Mouse (Mus musculus): ENCODE measurements around the gene Nptxr. TPM values are rescaled to one million over a fixed set of nuclear protein-coding genes. Genes with fewer than 3 reads are reported as not detected.
A peak's percentile ranks its signal among the peaks of the same experiment; 100 is the strongest.

The Nptxr gene
- 8.4 and 9.0 TPM in 2 replicates for polyA plus RNA-seq (2015; fragmentation: Nextera tagmentation; extraction: Ambion mirVana)

- WGBS: under 1% methylated on average over 71 of the region's 91 CpGs
These were observed at the start of gene Nptxr for GRCm38 (mm10) chr15:79804352-79805071. Gene Nptxr, minus strand, starts transcription at chr15:79804766.

GRCm38 (mm10) chr15:79850143-79850542 is 45.6 kb upstream of the Nptxr start:
- ATAC-seq (ENCODE audit: insufficient number of reproducible peaks, low FRiP score, low TSS enrichment, low read depth): no peak
- H3K36me3 ChIP-seq: no peaks in the 10 kb centered on the region
- 91% methylated on average over 2 of the region's 2 CpGs for WGBS
- H3K27me3 ChIP-seq: no peaks in the 10 kb centered on the region
- no peak overlapping the region for H3K4me2 ChIP-seq (replicated peaks)
- H3K4me1 ChIP-seq: peaks cover 17% of the 10 kb centered on the region
- no peaks in the 10 kb centered on the region for H3K9me3 ChIP-seq (replicated peaks)
- no peak overlapping the region for H3K9ac ChIP-seq
- H3K4me3 ChIP-seq (replicated peaks): no peak overlapping the region
- H3K27ac ChIP-seq (replicated peaks): no peak overlapping the region

More at GRCm38 (mm10) chr15:79804352-79805071, at the start of gene Nptxr:
- Histone ChIP-seq H3K9ac (peak within 1 kb of the TSS; percentile 65), H3K27me3 (peaks cover 79% of the 10 kb centered on the region), H3K4me2 (replicated peaks) (peak within 1 kb of the TSS; percentile 91), H3K27ac (replicated peaks) (no peak within 1 kb of the TSS), H3K9me3 (replicated peaks) (no peaks in the 10 kb centered on the region), H3K4me1 (peaks cover 18% of the 10 kb centered on the region), H3K4me3 (replicated peaks) (peak within 1 kb of the TSS; percentile 66), H3K36me3 (no peaks in the 10 kb centered on the region)
- peak; percentile 82 for ATAC-seq (ENCODE audit: insufficient number of reproducible peaks, low FRiP score, low TSS enrichment, low read depth)

- no peaks in the 10 kb centered on the region for H3K36me3 ChIP-seq
- H3K9me3 ChIP-seq (replicated peaks): no peaks in the 10 kb centered on the region
- H3K4me2 ChIP-seq (replicated peaks): no peak overlapping the region
- peak overlapping the region; percentile 35 for H3K27ac ChIP-seq (replicated peaks)
- no peaks in the 10 kb centered on the region for H3K27me3 ChIP-seq
- no peak overlapping the region for H3K9ac ChIP-seq
- 20% methylated on average over 5 of the region's 5 CpGs for WGBS
- H3K4me3 ChIP-seq (replicated peaks): no peak overlapping the region
- H3K4me1 ChIP-seq: peaks cover 17% of the 10 kb centered on the region
- peak; percentile 82; the same call in 1 of the 2 replicates for ATAC-seq (ENCODE audit: insufficient number of reproducible peaks, low FRiP score, low TSS enrichment, low read depth)
These were observed 42.5 kb upstream of the Nptxr start for GRCm38 (mm10) chr15:79847100-79847499.

DNA sequence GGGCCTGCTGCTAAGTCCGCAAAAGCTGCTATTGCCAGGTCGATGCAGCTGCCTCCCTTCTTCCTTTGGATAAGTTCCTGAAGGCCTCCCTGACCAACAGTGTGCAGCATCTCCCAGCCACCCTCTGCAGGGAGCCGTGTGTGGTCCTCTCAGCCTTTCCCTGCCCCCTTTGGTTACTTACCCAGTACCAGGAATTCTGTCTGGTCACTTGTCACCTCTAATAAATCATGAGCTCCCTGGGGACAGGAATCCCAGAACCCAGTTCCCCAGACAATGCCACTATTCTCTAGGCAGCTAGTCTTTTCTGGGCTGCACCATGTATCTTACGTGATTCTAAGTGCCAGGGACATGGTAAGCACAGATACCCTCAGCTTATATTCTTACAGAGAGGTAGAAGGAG is 41.4 kb upstream of the Nptxr start:
- Histone ChIP-seq H3K4me3 (replicated peaks) (no peak overlapping the region), H3K9ac (no peak overlapping the region), H3K27me3 (no peaks in the 10 kb centered on the region), H3K27ac (replicated peaks) (no peak overlapping the region), H3K4me2 (replicated peaks) (no peak overlapping the region), H3K4me1 (peaks cover 17% of the 10 kb centered on the region), H3K9me3 (replicated peaks) (no peaks in the 10 kb centered on the region), H3K36me3 (no peaks in the 10 kb centered on the region)
- ATAC-seq (ENCODE audit: insufficient number of reproducible peaks, low FRiP score, low TSS enrichment, low read depth): no peak
- 67% methylated on average over 4 of the region's 4 CpGs for WGBS

GRCm38 (mm10) chr15:79842985-79843384 is 38.4 kb upstream of the Nptxr start:
- Histone ChIP-seq H3K27ac (replicated peaks) (no peak overlapping the region), H3K9ac (no peak overlapping the region), H3K27me3 (no peaks in the 10 kb centered on the region), H3K4me3 (replicated peaks) (no peak overlapping the region), H3K36me3 (no peaks in the 10 kb centered on the region), H3K4me2 (replicated peaks) (no peak overlapping the region), H3K9me3 (replicated peaks) (no peaks in the 10 kb centered on the region), H3K4me1 (peaks cover 15% of the 10 kb centered on the region)
- no peak for ATAC-seq (ENCODE audit: insufficient number of reproducible peaks, low FRiP score, low TSS enrichment, low read depth)
- 93% methylated on average over 3 of the region's 3 CpGs for WGBS

DNA sequence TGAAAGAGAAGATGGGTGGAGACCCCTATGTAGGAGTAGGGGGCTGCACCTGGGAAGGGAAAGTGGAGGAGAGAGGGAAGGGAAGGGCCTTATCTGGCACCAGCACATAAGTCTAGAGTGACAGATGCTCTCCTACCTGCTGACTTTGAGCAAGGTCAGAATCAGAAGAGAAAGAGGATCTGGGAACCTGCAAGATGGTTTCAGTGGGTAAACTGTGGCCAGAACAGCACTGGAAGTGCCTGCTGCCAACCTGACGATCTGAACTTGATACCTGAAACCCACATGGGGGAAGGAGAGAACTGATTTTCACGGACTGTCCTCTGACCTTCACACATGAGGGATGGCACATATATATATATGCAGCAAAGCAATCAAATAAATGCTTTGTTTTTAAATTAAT is 35.7 kb upstream of the Nptxr start:
- H3K27me3 ChIP-seq: no peaks in the 10 kb centered on the region
- H3K4me1 ChIP-seq: no peaks in the 10 kb centered on the region; the same call in 1 of the 2 replicates
- H3K4me2 ChIP-seq (replicated peaks): no peak overlapping the region
- no peaks in the 10 kb centered on the region for H3K36me3 ChIP-seq
- H3K27ac ChIP-seq (replicated peaks): no peak overlapping the region
- no peak overlapping the region for H3K9ac ChIP-seq
- WGBS: 46% methylated on average over 2 of the region's 2 CpGs
- ATAC-seq (ENCODE audit: insufficient number of reproducible peaks, low FRiP score, low TSS enrichment, low read depth): no peak
- H3K9me3 ChIP-seq (replicated peaks): no peaks in the 10 kb centered on the region
- no peak overlapping the region for H3K4me3 ChIP-seq (replicated peaks)

- no peak overlapping the region for H3K9ac ChIP-seq
- H3K27me3 ChIP-seq: no peaks in the 10 kb centered on the region
- H3K4me3 ChIP-seq (replicated peaks): peak overlapping the region; percentile 78
- 0 out of 2 replicates have a peak, but pooled peaks cover 6% of the 10 kb centered on the region for H3K36me3 ChIP-seq
- WGBS: 38% methylated on average over 9 of the region's 9 CpGs
- peaks cover 36% of the 10 kb centered on the region for H3K4me1 ChIP-seq
- no peaks in the 10 kb centered on the region for H3K9me3 ChIP-seq (replicated peaks)
- no peak for ATAC-seq (ENCODE audit: insufficient number of reproducible peaks, low FRiP score, low TSS enrichment, low read depth)
- peak overlapping the region; percentile 80 for H3K4me2 ChIP-seq (replicated peaks)
- peak overlapping the region; percentile 98 for H3K27ac ChIP-seq (replicated peaks)
These were observed 30.3 kb upstream of the Nptxr start for GRCm38 (mm10) chr15:79834881-79835260.

- ATAC-seq (ENCODE audit: insufficient number of reproducible peaks, low FRiP score, low TSS enrichment, low read depth): peak; percentile 90
- H3K4me2 ChIP-seq (replicated peaks): peak within 1 kb of the TSS; percentile 80
- peak within 1 kb of the TSS; percentile 98 for H3K27ac ChIP-seq (replicated peaks)
- H3K27me3 ChIP-seq: no peaks in the 10 kb centered on the region
- H3K9ac ChIP-seq: peak within 1 kb of the TSS; percentile 83
- H3K36me3 ChIP-seq: 0 out of 2 replicates have a peak, but pooled peaks cover 7% of the 10 kb centered on the region
- under 1% methylated on average over 50 of the region's 58 CpGs for WGBS
- peak within 1 kb of the TSS; percentile 78 for H3K4me3 ChIP-seq (replicated peaks)
- no peaks in the 10 kb centered on the region for H3K9me3 ChIP-seq (replicated peaks)
- H3K4me1 ChIP-seq: peaks cover 42% of the 10 kb centered on the region
These were observed 29.7 kb upstream of the Nptxr start, which contains the start of the genes Npcd and Cbx6 for GRCm38 (mm10) chr15:79834130-79834880. Gene Npcd, minus strand, starts transcription at chr15:79834237. Gene Cbx6, minus strand, starts transcription at chr15:79834688.

GRCm38 (mm10) chr15:79833251-79834050 is 28.9 kb upstream of the Nptxr start:
- Histone ChIP-seq H3K4me2 (replicated peaks) (peak overlapping the region; percentile 80), H3K4me1 (peaks cover 51% of the 10 kb centered on the region), H3K27ac (replicated peaks) (peak overlapping the region; percentile 98), H3K9ac (peak overlapping the region; percentile 83), H3K4me3 (replicated peaks) (peak overlapping the region; percentile 78), H3K36me3 (peaks cover 14% of the 10 kb centered on the region), H3K9me3 (replicated peaks) (no peaks in the 10 kb centered on the region), H3K27me3 (no peaks in the 10 kb centered on the region)
- peak; percentile 22; the same call in 1 of the 2 replicates for ATAC-seq (ENCODE audit: insufficient number of reproducible peaks, low FRiP score, low TSS enrichment, low read depth)
- under 1% methylated on average over 41 of the region's 41 CpGs for WGBS

DNA sequence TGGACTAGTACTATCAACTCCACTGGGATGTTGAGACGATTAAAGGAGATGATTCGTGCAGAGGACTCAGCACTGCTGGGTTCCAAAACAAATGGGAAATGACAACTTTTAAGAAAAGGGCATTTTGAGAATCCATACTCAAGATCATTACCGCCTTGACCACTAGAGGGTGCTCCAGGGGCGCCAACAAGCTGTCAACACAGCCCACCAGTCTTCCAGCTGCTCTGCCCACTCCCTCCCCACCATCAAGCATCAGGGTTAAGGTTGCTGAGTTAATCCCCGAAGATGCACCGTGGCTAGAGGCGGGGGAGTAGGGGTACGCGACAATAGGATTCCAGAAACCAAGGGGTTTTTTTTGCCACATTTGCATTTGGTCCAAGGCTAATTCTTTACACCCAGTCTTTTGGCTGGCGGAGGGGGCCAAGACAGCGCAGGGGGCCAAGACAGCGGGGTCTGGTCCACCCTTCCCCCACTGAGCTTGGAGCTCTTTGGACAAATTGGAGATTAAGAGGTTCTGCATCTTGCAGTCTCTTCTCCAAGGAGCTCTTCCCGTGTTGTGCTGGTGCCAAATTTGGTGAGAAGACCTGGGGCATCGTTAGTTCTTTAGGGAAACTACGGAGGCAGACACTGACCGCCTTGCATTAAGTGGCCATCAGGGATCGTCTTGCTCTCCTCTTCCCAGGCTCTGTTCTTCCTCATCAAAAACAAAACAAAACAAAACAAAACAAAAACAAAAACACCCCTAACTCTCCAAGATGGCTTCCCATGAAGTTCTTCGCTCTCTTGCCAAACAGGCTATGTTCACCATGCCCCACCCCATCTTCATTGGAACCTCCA is 27.7 kb upstream of the Nptxr start:
- Histone ChIP-seq H3K27me3 (no peaks in the 10 kb centered on the region), H3K9me3 (replicated peaks) (no peaks in the 10 kb centered on the region), H3K4me3 (replicated peaks) (peak overlapping the region; percentile 78), H3K36me3 (peaks cover 26% of the 10 kb centered on the region), H3K4me2 (replicated peaks) (peak overlapping the region; percentile 80), H3K4me1 (peaks cover 62% of the 10 kb centered on the region), H3K9ac (no peak overlapping the region), H3K27ac (replicated peaks) (peak overlapping the region; percentile 98)
- whole genome bisulfite sequencing: 27% methylated on average over 18 of the region's 18 CpGs
- no peak for ATAC-seq (ENCODE audit: insufficient number of reproducible peaks, low FRiP score, low TSS enrichment, low read depth)
